Mouse (Mus musculus): ENCODE measurements around the gene Mtor.
A peak's percentile ranks its signal among the peaks of the same experiment; 100 is the strongest.

Mtor gene

GRCm38 (mm10) chr4:148533613-148534328, 85.4 kb downstream of the Mtor start:
- no peak for DNase-seq (ENCODE audit: low spot score)

- no peak for DNase-seq (ENCODE audit: low spot score)
Measured at GRCm38 (mm10) chr4:148535876-148536275, 87.5 kb downstream of the Mtor start.

DNA sequence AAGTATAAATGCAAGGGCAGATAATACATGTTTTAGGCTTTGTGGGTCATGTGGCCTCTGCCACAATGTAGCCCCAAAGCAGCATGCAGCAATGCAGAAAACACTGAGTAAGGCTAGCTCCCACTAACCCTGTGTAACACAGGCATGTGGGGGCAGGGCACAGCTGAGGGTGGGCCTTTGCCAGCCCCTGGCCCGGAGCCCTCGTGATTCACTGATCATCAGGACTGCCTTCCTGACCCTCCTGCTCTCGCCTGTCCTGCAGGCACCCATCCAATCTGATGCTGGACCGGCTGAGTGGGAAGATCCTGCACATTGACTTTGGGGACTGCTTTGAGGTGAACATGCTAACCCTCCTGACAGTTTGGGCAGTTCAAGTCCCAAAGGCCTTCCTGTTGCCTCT, 100.7 kb downstream of the Mtor start:
- no peak for DNase-seq (ENCODE audit: low spot score)

GRCm38 (mm10) chr4:148557766-148558165, 109.4 kb downstream of the Mtor start:
- no peak for DNase-seq (ENCODE audit: low spot score)

- DNase-seq (ENCODE audit: low spot score), result peak; percentile 85
Measured at GRCm38 (mm10) chr4:148558297-148559000, 110.0 kb downstream of the Mtor start, which contains the start of gene Exosc10. Gene Exosc10 (plus strand): TSS chr4:148558429.

DNA sequence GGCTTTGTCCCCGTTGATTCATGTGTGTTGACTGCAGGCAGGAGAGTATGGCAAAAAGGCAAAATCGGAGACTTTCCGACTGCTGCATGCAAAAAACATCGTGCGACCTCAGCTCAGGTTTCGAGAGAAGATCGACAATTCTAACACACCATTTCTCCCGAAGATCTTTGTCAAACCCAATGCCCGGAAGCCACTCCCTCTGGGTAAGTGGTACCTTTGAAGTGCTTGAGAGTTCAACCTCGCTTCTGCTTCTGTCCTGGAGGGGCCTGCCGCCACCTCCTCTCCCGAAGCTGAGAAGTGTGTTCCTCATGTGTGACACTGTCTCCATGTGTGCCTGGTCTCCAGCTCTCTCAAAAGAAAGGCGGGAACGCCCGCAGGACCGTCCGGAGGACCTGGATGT, 114.3 kb downstream of the Mtor start:
- DNase-seq (ENCODE audit: low spot score), result no peak

- DNase-seq (ENCODE audit: low spot score), result no peak
Measured at GRCm38 (mm10) chr4:148563595-148563994, 115.2 kb downstream of the Mtor start.

GRCm38 (mm10) chr4:148570138-148570537, 121.7 kb downstream of the Mtor start:
- no peak for DNase-seq (ENCODE audit: low spot score)

DNA sequence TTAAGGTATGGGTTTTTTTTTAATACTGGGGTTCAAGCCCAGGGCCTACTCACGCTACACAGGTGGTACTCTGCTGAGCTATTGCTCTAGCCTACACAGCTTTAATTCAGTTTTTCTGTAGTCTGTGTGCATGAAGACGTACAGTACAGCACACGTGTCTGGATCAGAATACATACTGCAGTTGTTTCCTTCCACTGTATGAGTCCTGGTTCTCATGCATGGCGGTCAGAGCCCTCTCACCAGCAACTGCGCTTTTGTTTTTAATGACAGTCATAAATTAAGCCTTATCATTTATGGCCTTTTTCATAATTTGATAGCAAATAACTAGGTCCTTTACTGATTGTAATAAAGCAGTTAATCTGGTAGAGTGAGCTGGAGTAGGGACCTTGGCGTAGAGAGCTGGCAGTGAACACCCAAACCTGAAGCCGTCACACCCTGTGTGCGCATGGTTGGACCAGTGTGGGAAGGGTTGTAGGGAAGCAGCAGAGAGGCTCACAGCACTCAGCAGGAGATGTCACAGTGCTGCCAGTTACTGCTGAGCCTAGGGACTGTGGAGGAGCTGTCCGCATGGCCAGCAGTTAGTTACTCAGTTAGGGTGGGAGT, 122.4 kb downstream of the Mtor start:
- DNase-seq (ENCODE audit: low spot score), result no peak

DNA sequence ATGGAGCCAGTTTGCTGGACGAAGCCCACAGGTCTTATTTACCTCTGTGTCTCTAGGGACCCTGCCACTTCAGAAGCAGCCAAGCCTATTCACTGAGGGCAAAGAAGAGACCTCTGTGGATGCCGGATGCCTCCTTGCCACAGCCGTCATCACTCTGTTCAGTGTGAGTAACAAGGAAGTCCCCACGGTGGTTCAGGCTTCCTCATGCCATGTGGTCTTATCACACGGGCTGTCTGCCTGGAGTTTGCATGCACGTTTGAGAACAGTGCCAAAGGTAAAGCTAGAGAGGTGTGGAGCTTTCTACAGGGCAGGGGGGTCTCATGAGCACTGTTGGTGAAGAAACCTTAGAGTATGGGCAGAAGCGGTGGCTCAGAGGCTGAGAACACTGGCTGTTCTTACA, 124.8 kb downstream of the Mtor start:
- DNase-seq (ENCODE audit: low spot score), result no peak

DNA sequence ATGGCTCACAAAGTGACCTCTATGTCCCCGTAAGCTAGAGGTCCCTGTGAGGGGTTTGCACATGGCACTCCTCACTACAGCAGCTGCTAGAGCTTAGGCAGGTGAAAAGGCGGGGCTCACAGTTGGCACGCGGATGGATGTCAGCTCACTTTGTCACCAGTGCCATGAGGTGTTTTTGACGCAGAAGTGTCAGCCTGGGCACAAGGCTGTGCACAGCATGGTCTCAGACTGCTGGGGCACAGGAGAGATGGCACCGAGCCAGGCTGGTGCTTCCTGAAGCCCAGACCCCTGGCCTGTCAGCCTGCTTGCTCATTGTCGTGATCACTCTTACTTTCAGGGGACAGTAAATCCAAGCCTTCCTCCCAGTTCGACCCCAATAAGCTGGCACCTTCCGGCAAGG, 132.4 kb downstream of the Mtor start:
- DNase-seq (ENCODE audit: low spot score), result no peak

GRCm38 (mm10) chr4:148581422-148581821, 133.0 kb downstream of the Mtor start:
- no peak for DNase-seq (ENCODE audit: low spot score)

GRCm38 (mm10) chr4:148583257-148583656, 134.8 kb downstream of the Mtor start:
- no peak for DNase-seq (ENCODE audit: low spot score)

DNA sequence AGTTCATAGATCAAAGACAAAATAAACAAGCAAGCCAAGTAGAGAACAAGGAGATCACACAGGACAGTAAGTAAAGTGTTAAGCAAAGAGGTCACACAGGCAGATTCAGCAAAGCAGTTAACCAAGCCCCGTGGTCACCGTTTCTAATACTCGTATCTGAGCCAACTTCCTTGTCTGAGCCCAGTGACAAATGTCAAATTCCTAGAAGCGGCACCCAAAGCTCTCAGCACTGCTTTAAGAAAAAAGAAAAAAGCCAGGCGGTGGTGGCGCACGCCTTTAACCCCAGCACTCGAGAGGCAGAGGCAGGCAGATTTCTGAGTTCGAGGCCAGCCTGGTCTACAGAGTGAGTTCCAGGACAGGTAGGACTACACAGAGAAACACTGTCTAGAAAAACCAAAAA, 138.2 kb downstream of the Mtor start:
- DNase-seq (ENCODE audit: low spot score), result no peak

DNA sequence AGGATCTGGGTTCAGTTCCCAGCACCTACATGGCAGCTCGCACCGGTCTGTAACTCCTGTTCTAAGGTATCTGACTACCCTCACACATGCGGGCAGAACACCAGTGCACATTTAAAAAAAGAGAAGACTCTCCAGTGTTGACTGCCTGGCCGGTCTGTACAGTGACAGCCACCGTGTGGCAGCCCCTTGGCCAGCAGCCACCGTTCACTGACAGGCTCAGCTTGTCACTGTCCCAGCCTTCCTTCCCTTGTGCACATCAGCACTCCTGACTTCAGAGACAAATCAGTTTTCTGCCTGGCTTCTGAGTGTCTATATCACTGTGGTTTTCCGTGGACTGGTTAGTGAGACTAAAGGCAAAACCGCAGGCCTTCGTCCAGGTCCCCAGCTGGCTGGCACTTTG, 140.4 kb downstream of the Mtor start:
- no peak for DNase-seq (ENCODE audit: low spot score)

DNA sequence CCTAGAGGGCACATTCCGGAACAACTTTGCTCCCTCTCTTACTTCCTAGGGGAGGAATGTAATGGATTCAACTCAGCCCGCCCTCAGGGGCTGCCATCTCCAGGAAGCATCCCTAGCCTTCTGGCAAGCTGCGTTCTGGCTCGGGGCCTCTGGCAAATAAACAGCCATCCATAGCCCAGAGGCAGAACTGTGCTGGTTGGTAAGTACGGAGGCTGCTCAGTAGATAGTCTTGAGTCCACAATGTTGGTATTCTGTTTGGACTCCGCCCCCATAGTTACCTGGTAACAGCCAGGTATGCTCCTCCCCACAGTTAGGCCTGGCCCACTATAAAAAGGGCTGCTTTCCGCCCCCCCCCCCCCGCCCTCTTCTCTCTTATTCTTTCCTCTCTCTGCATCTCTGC, 141.2 kb downstream of the Mtor start:
- DNase-seq (ENCODE audit: low spot score), result no peak

GRCm38 (mm10) chr4:148590421-148591170, 142.2 kb downstream of the Mtor start:
- DNase-seq (ENCODE audit: low spot score), result peak; percentile 32

DNA sequence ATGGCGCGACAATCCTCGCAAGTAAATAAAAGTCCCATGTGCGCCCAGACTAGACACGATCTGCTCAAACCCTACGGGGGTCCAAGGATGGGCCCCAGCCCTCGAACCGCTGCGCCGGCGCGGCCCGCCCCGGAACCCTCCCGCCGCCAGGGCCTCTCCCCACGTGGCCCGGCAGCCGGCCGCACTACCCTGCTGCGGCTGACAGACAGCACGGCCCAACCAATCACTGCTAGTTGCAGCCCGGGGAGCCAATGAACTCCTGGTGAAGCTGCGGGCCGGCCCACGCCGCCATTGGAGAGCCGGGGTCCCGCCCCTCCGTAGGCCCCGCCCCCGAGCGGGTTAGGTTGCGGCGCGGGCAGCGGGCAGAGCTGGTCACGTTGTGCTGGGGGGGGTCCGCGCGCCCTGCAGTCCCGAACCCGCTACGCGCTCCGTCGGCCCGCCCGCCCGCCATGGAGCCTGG, 142.8 kb downstream of the Mtor start, which contains the start of gene Srm:
Srm (plus strand) TSS at position 333 of the 460 bp plus-strand sequence.
- peak; percentile 96 for DNase-seq (ENCODE audit: low spot score)

- DNase-seq (ENCODE audit: low spot score), result peak; percentile 43
Measured at GRCm38 (mm10) chr4:148591637-148592380, 143.4 kb downstream of the Mtor start.

GRCm38 (mm10) chr4:148593996-148594395, 145.6 kb downstream of the Mtor start:
- no peak for DNase-seq (ENCODE audit: low spot score)

- DNase-seq (ENCODE audit: low spot score), result no peak
Measured at GRCm38 (mm10) chr4:148595916-148596315, 147.5 kb downstream of the Mtor start.

- DNase-seq (ENCODE audit: low spot score), result no peak
Measured at GRCm38 (mm10) chr4:148596731-148597130, 148.3 kb downstream of the Mtor start.
